Mouse (Mus musculus): ENCODE data around the gene Gm16223.

The Gm16223 gene

DNA sequence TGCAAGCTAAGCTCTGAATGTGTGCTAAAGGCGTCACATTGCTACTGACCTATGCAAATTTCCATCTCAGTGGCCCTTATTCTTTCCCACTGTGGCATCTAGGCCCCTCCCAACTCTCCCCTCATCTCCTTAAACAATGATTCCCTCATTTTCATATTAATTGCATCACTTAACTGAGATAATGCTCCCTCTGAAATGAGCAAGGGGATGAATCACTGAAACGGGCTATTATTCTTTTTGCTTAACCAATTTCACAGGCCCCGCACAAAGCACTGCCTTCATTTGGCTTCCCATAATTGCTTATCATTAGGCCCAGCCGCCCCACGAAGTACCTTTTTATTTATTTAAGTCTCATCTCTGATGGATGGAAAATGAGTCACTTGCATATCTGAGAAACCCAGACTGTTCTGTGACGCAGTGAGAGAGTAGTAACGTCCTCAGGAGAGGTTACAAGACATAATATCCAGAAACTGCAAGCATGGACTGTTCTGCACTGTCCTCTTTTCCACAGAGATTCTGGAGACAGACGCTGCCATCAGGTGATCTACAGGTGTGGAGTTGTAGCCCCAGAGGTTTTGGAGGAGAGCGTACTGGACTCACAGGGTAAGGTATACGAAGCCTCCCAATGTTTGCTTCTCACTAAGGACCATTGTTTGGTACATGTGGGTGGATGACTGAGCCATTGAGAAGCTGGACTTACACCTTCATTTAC lies at the start of gene Gm16223:
Gm16223 (plus strand) TSS at position 485 of the 712 bp plus-strand sequence.
- DNase-seq (ENCODE audit: low spot score): no peak

GRCm38 (mm10) chr5:42022029-42022428 lies 45.7 kb upstream of the Gm16223 start:
- DNase-seq (ENCODE audit: low spot score): no peak

DNA sequence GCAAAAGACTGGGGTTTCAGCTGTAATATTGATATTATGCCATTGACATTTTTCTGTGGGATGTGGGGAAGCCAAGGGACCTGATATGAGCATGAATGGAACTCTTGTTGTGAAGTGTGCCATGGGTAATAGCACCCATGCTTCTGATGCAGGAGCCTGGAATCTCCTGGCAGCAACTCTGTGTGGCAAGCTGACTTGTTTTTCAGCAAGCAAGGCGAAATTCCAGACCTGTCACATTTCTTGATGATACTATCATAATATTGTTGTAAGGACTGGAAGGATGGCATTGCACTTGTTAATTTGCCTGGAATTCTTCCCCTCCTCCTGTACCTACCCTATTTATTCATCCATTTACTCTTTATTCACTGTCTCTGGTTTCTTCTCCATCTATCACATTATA lies 44.2 kb upstream of the Gm16223 start:
- DNase-seq (ENCODE audit: low spot score): no peak

GRCm38 (mm10) chr5:42036388-42037082 lies 31.2 kb upstream of the Gm16223 start:
- DNase-seq (ENCODE audit: low spot score): no peak

DNA sequence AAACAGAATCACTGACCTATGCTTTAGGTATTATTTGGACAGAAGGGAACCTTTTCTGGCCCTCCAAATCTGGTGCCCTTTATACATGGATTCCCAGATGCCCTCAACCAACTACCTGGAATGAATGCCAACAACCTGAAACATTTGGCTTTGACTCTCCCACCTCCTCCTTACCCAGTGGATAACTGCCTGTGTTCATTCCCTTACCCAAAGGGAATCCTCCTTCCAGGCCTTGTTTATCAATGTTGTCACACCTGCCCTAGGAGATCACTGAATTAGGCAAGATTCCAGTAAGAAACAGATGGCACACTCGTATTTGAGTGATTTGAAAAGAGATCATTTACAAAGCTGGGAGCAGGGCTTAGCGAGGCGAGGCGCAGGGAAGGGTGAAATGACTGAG lies 13.1 kb upstream of the Gm16223 start:
- DNase-seq (ENCODE audit: low spot score): no peak

DNA sequence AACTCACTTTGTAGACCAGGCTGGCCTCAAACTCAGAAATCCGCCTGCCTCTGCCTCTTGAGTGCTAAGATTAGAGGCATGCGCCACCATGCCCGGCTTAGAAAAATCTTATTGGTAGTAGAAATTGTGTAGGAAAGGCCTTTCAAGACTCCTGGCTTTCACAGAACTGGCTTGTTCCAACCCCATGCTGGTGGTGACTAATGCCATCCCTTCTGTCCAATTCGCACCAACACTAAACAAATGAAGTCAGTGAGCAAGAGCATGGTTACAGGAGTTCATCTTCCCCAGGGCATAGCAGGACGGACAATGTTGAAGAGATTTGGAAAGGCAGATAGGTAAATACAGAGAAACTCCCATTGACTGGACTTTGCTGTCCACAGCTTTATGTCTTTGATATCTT lies 12.6 kb upstream of the Gm16223 start:
- no peak for DNase-seq (ENCODE audit: low spot score)

DNA sequence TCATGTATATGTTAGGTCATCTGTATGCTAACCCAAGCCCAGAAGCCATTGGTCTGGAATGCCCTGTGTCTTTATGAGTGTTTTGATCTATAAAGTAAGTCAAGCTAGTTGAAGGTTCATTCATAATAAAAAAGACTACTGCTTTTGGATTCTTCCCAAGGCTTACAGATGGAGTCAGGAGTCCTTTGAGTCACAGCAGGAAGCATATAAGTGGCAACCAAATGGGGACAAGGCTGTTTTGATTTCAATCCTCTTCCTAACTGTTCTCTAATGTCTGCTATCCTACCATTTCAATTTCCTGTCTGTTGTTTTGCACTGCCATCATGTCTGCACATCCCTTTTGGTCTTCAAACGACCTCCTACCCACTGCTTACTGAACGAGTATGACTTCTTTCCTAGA lies 2.7 kb upstream of the Gm16223 start:
- DNase-seq (ENCODE audit: low spot score): no peak

DNA sequence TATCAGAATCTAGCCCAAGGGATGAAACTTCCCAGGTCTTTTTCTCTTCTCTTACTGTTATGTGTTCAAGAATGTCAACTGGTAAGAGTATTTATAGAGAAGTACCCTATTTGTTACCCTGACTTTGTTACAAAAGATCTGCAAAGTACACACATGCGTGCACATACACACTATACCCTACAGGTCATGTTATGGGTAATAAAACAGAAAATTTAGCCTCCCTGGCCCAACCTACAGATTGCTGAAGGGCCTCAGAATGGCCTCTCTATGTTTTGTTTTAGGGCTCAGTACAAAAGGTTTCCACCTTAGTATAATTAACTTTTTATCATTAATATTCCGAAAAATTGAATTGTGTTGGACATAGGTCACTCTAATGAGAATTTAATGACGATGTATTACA lies 685 bp upstream of the Gm16223 start:
- no peak for DNase-seq (ENCODE audit: low spot score)

DNA sequence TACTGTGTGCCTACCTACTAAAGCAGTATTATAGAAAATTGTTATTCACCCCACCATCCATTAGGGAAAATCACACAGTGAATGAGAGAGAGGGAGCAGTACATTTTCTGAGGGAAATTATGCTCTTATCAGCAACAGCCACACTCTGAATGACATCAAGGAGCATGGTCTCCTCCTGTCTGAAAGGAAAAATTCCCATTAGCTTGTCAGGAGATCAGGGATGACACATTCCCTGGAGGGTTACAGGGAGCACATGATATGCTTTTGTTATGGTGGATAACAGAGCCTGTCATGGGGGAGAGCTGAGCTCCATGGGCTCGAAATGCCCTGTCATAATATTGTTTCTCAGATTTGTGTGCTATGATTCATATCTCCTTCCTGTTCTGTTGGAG lies 424 bp downstream of the Gm16223 start:
- DNase-seq (ENCODE audit: low spot score): no peak

DNA sequence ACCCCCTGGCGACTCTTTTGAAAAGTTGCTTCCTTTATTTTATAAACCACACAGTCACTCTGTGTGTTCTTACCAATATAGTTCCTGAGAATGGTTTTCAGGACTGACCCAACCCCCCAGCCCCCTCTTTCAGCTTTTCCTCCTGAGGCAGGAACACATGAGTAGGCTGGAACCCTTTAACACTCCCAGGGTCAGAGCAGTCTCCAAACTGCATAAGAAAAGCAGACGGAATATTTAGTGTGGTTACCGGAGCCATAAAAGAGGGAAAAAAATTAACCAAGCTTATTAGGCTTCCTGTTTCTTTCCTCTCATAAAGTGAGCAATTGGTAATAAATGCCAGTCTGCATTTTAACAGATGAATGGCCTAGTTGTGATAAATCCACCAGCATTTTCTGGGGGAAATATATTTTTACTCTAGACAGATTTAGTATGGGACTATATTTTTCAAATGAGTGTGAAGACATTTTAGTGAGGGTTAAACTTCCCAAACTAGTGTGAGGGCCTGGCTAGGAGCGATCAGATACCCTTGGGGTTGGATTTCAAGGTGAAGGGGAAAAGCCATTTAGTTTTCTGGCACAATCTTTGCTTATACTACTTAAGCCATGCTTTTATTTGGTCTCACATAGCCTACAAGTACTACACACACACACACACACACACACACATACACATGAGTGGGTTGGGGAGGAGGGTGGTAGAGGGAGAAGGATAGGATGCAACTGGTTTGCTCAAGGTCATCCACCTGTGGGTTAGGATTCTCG lies 49.0 kb downstream of the Gm16223 start:
- no peak for DNase-seq (ENCODE audit: low spot score)

- no peak for DNase-seq (ENCODE audit: low spot score)
Measured at GRCm38 (mm10) chr5:42125562-42125961, 57.8 kb downstream of the Gm16223 start.

DNA sequence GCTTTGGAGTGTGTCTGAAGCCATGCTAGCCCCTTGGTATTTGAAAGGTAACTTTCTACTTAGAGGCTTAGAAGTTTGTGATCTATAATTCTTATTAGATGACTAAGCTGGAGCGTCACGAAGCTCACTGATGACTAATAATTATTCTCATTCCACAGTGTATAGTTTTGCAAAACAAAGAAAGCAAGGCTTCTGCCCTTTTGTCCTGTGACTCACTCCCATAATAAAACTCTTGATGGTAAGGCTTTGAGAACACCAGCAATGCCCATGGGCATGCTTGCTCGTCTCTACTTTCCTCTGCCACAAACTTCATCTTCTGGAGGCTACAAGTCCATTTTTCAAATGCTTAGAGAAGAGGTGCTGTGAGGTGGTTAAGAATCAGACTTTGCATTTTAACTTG lies 87.9 kb downstream of the Gm16223 start:
- DNase-seq (ENCODE audit: low spot score): no peak

DNA sequence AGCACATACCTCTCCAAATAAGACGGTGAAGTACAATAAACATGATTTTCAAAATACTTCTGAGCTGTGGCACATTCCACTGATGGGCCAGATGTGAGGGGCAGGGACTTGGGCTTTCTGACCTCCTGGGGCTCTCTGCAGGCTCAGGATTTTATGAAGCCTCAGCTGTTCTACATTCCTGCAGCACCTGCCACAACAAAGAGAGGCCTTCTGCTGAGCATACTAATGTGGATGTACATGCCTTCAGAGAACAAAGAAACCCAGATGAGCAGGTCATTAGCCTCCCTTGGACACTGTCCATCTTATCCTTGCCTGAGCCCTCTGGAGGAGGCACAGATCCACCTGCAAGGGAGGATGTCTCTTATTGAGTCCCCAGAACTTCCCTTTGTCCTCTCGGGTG lies 97.0 kb downstream of the Gm16223 start:
- DNase-seq (ENCODE audit: low spot score): no peak

- DNase-seq (ENCODE audit: low spot score): no peak
Measured at GRCm38 (mm10) chr5:42166311-42166710, 98.6 kb downstream of the Gm16223 start.

DNA sequence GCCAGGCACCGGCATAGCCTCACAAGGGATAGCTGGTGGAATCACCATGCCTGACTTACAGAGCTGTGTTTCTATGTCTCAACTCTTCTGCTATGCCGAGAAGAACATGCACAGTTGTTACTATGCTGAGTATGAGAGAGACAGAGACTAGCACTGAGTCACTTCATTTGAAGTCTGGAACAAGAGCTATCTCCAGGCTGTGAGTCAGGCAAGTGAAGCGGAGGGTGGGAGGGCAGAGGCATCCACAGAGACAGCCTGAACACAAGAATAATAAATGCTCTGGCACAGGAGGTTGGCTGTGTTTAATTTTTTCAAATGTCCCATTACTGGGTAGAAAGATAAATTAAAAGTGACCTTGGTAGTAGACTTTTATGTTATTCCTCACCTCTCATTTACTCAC lies 100.3 kb downstream of the Gm16223 start:
- no peak for DNase-seq (ENCODE audit: low spot score)

DNA sequence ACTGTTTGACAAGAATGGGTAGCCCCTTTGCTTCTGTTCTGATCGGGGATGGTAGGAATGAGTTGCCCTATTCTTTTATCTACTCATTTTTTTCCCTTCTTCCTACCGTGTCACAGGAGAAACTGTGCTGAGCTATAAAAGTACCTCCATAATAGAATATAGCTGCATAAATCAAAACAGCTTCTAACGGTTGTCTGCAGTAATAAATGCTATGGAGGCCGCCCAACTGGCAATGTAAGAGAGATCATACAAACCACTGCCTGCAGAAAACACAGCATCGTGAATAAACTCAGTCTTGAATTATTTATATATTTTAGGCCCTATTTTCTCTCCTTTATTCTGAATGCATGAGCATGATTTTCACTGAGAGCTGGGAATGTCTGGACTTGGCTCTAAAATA lies 101.0 kb downstream of the Gm16223 start:
- DNase-seq (ENCODE audit: low spot score): no peak

DNA sequence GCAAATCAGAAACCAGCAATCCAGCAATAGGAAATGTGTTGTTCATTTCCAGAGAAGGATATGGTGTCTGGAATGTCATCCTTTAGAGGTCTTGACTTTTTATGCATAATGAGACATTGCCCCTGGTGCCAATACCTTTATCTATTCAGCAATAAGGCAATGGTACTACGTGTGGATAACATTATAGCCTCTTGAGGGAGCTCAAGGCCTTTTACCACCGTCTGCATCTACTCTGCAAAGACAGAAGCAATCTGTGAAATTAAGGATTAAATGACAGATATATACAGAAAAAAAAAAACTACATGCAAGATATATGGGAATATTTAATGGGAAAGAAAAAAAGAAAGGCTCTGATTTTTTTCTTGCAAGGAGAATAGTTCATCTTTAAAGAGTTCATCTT lies 106.3 kb downstream of the Gm16223 start:
- no peak for DNase-seq (ENCODE audit: low spot score)

DNA sequence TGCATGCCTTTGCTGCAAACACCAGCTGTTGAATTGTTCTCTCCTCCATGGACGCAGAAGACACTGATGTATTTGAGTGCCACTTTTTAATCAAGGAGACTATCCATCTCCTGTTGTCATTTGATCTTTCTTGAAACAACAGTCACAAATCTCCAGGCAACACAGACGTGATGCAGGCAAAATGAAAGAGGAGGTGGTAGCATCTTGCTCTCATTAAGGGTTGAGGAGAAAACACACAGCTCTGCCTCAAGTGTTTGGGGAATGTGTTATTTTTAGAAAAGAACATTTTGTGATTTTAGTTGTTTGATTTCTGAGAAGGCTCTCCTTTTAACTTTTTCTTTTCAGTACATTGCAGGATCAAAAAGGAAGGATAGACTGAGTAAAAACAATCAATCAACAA lies 107.7 kb downstream of the Gm16223 start:
- DNase-seq (ENCODE audit: low spot score): no peak

DNA sequence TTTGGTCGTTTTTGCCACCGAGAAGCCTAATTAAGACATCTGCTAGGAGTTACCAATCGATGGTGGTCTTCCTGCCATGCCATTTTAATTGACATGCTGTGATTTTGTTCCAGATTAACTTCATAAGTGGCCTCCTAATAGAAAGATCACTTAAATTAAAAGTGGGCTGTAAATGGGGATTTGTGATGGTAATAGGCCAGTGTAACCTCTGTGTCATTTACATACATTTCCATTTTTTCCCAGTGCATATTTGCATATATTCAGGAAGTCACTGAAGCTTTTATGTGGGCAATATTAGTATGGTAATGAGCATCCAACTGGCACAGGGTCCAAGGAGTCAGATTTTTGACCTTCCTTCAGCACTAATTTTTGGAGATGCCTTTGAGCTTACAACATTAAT lies 130.7 kb downstream of the Gm16223 start:
- DNase-seq (ENCODE audit: low spot score): no peak

DNA sequence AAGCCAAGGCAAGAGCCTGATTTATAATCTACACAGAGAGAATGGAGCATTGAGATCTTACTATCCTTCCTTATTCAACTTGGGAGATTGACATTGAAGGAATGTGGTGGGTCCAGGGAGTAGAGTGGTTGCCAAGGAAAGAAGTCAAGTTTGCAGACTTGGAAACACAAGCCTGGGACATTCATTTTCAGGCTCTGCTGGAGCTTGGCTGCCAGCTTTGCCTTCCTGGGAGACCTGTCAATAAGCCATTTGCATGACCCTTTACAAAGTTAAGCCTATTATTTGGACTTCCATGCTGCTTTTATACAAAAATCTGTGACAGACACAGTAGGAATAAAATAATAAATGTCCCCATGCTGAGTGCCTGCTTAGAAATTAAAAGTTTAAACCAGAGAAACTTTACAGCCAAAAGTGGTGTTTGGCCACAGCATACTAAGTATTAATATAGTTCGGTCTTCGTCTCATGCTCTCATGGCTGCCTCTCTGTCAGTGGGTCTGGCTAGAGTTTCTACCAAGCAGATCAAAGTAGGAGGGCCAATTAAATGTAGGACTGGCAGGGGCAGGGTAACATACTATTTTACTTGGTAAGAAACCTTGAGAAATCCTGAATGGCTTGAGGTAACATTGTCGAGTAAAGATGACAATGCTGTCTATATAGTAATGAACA lies 139.8 kb downstream of the Gm16223 start:
- no peak for DNase-seq (ENCODE audit: low spot score)

DNA sequence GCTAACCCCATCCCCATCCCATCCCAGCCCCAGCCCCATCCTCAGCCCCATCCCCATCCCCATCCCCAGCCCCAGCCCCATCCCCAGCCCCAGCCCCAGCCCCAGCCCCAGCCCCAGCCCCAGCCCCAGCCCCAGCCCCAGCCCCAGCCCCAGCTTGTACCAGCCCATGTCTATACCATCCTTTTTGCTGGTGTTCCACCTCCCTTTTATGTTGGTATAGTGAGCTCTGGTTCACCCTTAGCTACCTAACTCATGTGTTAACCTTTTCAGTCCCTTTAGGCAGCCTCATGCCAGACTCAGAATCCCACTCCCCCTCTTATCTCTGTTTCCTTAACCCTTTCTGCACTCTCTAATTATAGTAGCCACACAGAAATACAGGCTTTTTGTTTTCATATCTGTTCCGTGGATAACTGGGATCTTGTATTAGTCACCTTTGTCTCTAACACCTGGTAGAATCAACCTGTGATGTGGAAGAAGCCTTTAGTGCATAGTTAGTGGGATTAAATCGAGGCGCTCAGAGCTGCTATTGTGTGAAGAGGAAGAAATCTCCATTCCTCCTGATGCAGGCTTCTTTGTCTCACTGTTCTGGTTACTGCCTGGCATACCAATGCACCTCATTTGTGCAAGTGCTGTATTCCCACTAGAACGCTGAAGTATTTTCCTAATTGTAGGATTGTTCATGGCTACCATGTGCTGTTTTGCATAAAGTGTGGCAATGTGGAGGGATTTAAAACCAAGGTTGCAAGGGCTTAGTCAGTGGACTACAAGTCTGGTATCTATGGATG lies 144.0 kb downstream of the Gm16223 start:
- no peak for DNase-seq (ENCODE audit: low spot score)

DNA sequence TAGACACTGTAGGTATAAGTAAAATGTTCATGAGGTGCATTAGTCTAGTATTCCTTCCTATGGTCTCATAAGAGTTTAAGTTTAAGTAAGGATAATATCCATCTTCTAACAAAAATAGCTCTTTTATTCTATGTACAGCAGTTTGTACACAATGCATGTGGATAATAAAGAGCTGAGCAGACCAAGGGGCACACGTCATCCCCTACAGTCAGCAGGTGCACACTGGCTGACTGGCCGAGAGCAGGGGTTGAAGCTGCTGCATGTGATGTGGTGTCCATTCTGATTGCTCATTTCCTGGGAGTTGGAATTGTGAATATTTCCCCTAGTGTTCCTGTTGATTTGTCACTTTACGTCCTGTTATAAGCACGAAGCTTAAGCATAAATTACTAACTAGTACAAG lies 144.6 kb downstream of the Gm16223 start:
- no peak for DNase-seq (ENCODE audit: low spot score)

All from testis, postnatal 10 days (tissue).